Mouse (Mus musculus): Measurements from ENCODE around the gene Xylt2.

Xylt2 gene

GRCm38 (mm10) chr11:94614603-94615002, 62.7 kb downstream of the Xylt2 start:
- in situ Hi-C loops (cut with MboI) = no loop called here
